Mouse (Mus musculus) thymus, postnatal 14 days (tissue): Measurements from ENCODE around the gene Zfp664.

ENCODE experiments used
- DNase-seq: peaks from one replicate; pipeline ENCODE4 v3.0.0; 2021

Zfp664 gene

GRCm38 (mm10) chr5:124862013-124862866 lies at the start of gene Zfp664, which contains the start of gene Ccdc92:
Gene Zfp664, plus strand, starts transcription at chr5:124862691.
Gene Ccdc92, minus strand, starts transcription at chr5:124862424.
- DNase-seq = peak; percentile 100

GRCm38 (mm10) chr5:124814797-124815196 lies 47.7 kb upstream of the Zfp664 start:
- no peak for DNase-seq

GRCm38 (mm10) chr5:124817050-124817449 lies 45.4 kb upstream of the Zfp664 start:
- no peak for DNase-seq

GRCm38 (mm10) chr5:124822128-124822894 lies 40.2 kb upstream of the Zfp664 start:
- no peak for DNase-seq

- no peak for DNase-seq
Measured at GRCm38 (mm10) chr5:124830331-124830730, 32.2 kb upstream of the Zfp664 start.

GRCm38 (mm10) chr5:124835218-124835617 lies 27.3 kb upstream of the Zfp664 start:
- no peak for DNase-seq

GRCm38 (mm10) chr5:124836075-124836474 lies 26.4 kb upstream of the Zfp664 start:
- DNase-seq = no peak

GRCm38 (mm10) chr5:124836621-124837020 lies 25.9 kb upstream of the Zfp664 start:
- no peak for DNase-seq

GRCm38 (mm10) chr5:124840202-124840601 lies 22.3 kb upstream of the Zfp664 start:
- DNase-seq = no peak

GRCm38 (mm10) chr5:124840669-124841068 lies 21.8 kb upstream of the Zfp664 start:
- no peak for DNase-seq

GRCm38 (mm10) chr5:124843386-124843785 lies 19.1 kb upstream of the Zfp664 start:
- no peak for DNase-seq

- no peak for DNase-seq
Measured at GRCm38 (mm10) chr5:124844929-124845328, 17.6 kb upstream of the Zfp664 start.

- no peak for DNase-seq
Measured at GRCm38 (mm10) chr5:124847014-124847413, 15.5 kb upstream of the Zfp664 start.

GRCm38 (mm10) chr5:124848994-124849393 lies 13.5 kb upstream of the Zfp664 start:
- DNase-seq = no peak

GRCm38 (mm10) chr5:124851572-124851971 lies 10.9 kb upstream of the Zfp664 start:
- no peak for DNase-seq

- no peak for DNase-seq
Measured at GRCm38 (mm10) chr5:124852294-124852693, 10.2 kb upstream of the Zfp664 start.

- DNase-seq = no peak
Measured at GRCm38 (mm10) chr5:124853079-124853478, 9.4 kb upstream of the Zfp664 start.

- DNase-seq = no peak
Measured at GRCm38 (mm10) chr5:124854202-124854601, 8.3 kb upstream of the Zfp664 start.

GRCm38 (mm10) chr5:124860013-124860412 lies 2.5 kb upstream of the Zfp664 start:
- DNase-seq = peak; percentile 21

- DNase-seq = peak; percentile 52
Measured at GRCm38 (mm10) chr5:124861463-124861862, 1.0 kb upstream of the Zfp664 start.

- peak; percentile 53 for DNase-seq
Measured at GRCm38 (mm10) chr5:124862871-124863741, 615 bp downstream of the Zfp664 start.

- DNase-seq = peak; percentile 77
Measured at GRCm38 (mm10) chr5:124868981-124869380, 6.5 kb downstream of the Zfp664 start.

- DNase-seq = no peak
Measured at GRCm38 (mm10) chr5:124872033-124872432, 9.5 kb downstream of the Zfp664 start.
